Mouse (Mus musculus): ENCODE measurements at regions not wholly inside any gene's neighbourhood (a gene's known extent, or its start where the extent isn't known, plus 50 kb on each side); places are given as distances from the start of the nearest gene placed in this dataset.
"Not testable (repeated sequence)": the region's sequence is repeated elsewhere in the genome, so short reads cannot be mapped to it uniquely, and the experiment has no call there.

GRCm38 (mm10) chr16:55503273-55503672, 205.5 kb upstream of the Zpld1 start:
- Histone ChIP-seq H3K9me3 (ENCODE audit: control insufficient read depth, low read length) (no peaks in the 10 kb centered on the region), H3K27ac (ENCODE audit: low read depth, low read length) (no peak overlapping the region), H3K27me3 (replicated peaks; ENCODE audit: control insufficient read depth, insufficient read depth, low read length) (no peaks in the 10 kb centered on the region), H3K4me3 (ENCODE audit: low read length) (no peak overlapping the region), H3K36me3 (ENCODE audit: control insufficient read depth, insufficient read depth, low read length) (no peaks in the 10 kb centered on the region), H3K4me2 (ENCODE audit: low read length) (no peak overlapping the region), H3K4me1 (ENCODE audit: control insufficient read depth, insufficient read depth, low read depth, low read length) (no peaks in the 10 kb centered on the region), H3K9ac (ENCODE audit: low read depth, low read length) (no peak overlapping the region)
- ATAC-seq = no peak

- not testable (repeated sequence) for H3K4me3 ChIP-seq (ENCODE audit: low read length); H3K4me2 ChIP-seq (ENCODE audit: low read length); H3K9ac ChIP-seq (ENCODE audit: low read depth, low read length); H3K36me3 ChIP-seq (ENCODE audit: control insufficient read depth, insufficient read depth, low read length); H3K9me3 ChIP-seq (ENCODE audit: control insufficient read depth, low read length); H3K4me1 ChIP-seq (ENCODE audit: control insufficient read depth, insufficient read depth, low read depth, low read length); H3K27ac ChIP-seq (ENCODE audit: low read depth, low read length); ATAC-seq; H3K27me3 ChIP-seq (replicated peaks; ENCODE audit: control insufficient read depth, insufficient read depth, low read length)
Measured at GRCm38 (mm10) chr16:55499831-55500230, 202.0 kb upstream of the Zpld1 start.

GRCm38 (mm10) chr16:55495051-55495450, 197.3 kb upstream of the Zpld1 start:
- Histone ChIP-seq H3K4me2 (ENCODE audit: low read length) (no peak overlapping the region), H3K9ac (ENCODE audit: low read depth, low read length) (no peak overlapping the region), H3K4me3 (ENCODE audit: low read length) (no peak overlapping the region), H3K27ac (ENCODE audit: low read depth, low read length) (no peak overlapping the region), H3K36me3 (ENCODE audit: control insufficient read depth, insufficient read depth, low read length) (no peaks in the 10 kb centered on the region), H3K4me1 (ENCODE audit: control insufficient read depth, insufficient read depth, low read depth, low read length) (no peaks in the 10 kb centered on the region), H3K9me3 (ENCODE audit: control insufficient read depth, low read length) (0 out of 2 replicates have a peak, but pooled peaks cover 3% of the 10 kb centered on the region), H3K27me3 (replicated peaks; ENCODE audit: control insufficient read depth, insufficient read depth, low read length) (no peaks in the 10 kb centered on the region)
- 84% methylated on average over 10 of the region's 10 CpGs for WGBS
- no peak for ATAC-seq

- 0 out of 2 replicates have a peak, but pooled peaks cover 3% of the 10 kb centered on the region for H3K9me3 ChIP-seq (ENCODE audit: control insufficient read depth, low read length)
- H3K4me2 ChIP-seq (ENCODE audit: low read length) = no peak overlapping the region
- 82% methylated on average over 5 of the region's 5 CpGs for WGBS
- H3K27me3 ChIP-seq (replicated peaks; ENCODE audit: control insufficient read depth, insufficient read depth, low read length) = no peaks in the 10 kb centered on the region
- no peak overlapping the region for H3K9ac ChIP-seq (ENCODE audit: low read depth, low read length)
- no peak overlapping the region for H3K4me3 ChIP-seq (ENCODE audit: low read length)
- H3K27ac ChIP-seq (ENCODE audit: low read depth, low read length) = no peak overlapping the region
- no peak for ATAC-seq
- no peaks in the 10 kb centered on the region for H3K4me1 ChIP-seq (ENCODE audit: control insufficient read depth, insufficient read depth, low read depth, low read length)
- no peaks in the 10 kb centered on the region for H3K36me3 ChIP-seq (ENCODE audit: control insufficient read depth, insufficient read depth, low read length)
Measured at GRCm38 (mm10) chr16:55494162-55494561, 196.4 kb upstream of the Zpld1 start.

- WGBS = 67% methylated on average over 4 of the region's 4 CpGs
- no peak overlapping the region for H3K4me2 ChIP-seq (ENCODE audit: low read length)
- no peaks in the 10 kb centered on the region for H3K4me1 ChIP-seq (ENCODE audit: control insufficient read depth, insufficient read depth, low read depth, low read length)
- H3K9ac ChIP-seq (ENCODE audit: low read depth, low read length) = no peak overlapping the region
- H3K36me3 ChIP-seq (ENCODE audit: control insufficient read depth, insufficient read depth, low read length) = no peaks in the 10 kb centered on the region
- H3K4me3 ChIP-seq (ENCODE audit: low read length) = no peak overlapping the region
- ATAC-seq = no peak
- H3K27me3 ChIP-seq (replicated peaks; ENCODE audit: control insufficient read depth, insufficient read depth, low read length) = no peaks in the 10 kb centered on the region
- 0 out of 2 replicates have a peak, but pooled peaks cover 3% of the 10 kb centered on the region for H3K9me3 ChIP-seq (ENCODE audit: control insufficient read depth, low read length)
- no peak overlapping the region for H3K27ac ChIP-seq (ENCODE audit: low read depth, low read length)
Measured at GRCm38 (mm10) chr16:55492111-55492510, 194.3 kb upstream of the Zpld1 start.

- no peaks in the 10 kb centered on the region for H3K4me1 ChIP-seq (ENCODE audit: control insufficient read depth, insufficient read depth, low read depth, low read length)
- ATAC-seq = no peak
- H3K4me2 ChIP-seq (ENCODE audit: low read length) = no peak overlapping the region
- no peaks in the 10 kb centered on the region for H3K9me3 ChIP-seq (ENCODE audit: control insufficient read depth, low read length)
- no peaks in the 10 kb centered on the region for H3K27me3 ChIP-seq (replicated peaks; ENCODE audit: control insufficient read depth, insufficient read depth, low read length)
- no peak overlapping the region for H3K9ac ChIP-seq (ENCODE audit: low read depth, low read length)
- 81% methylated on average over 2 of the region's 2 CpGs for WGBS
- H3K27ac ChIP-seq (ENCODE audit: low read depth, low read length) = no peak overlapping the region
- H3K4me3 ChIP-seq (ENCODE audit: low read length) = no peak overlapping the region
- H3K36me3 ChIP-seq (ENCODE audit: control insufficient read depth, insufficient read depth, low read length) = no peaks in the 10 kb centered on the region
Measured at GRCm38 (mm10) chr16:55484391-55484790, 186.6 kb upstream of the Zpld1 start.

GRCm38 (mm10) chr16:55480745-55481144, 183.0 kb upstream of the Zpld1 start:
- 56% methylated on average over 11 of the region's 11 CpGs for WGBS
- no peaks in the 10 kb centered on the region for H3K4me1 ChIP-seq (ENCODE audit: control insufficient read depth, insufficient read depth, low read depth, low read length)
- H3K9ac ChIP-seq (ENCODE audit: low read depth, low read length) = no peak overlapping the region
- no peaks in the 10 kb centered on the region for H3K27me3 ChIP-seq (replicated peaks; ENCODE audit: control insufficient read depth, insufficient read depth, low read length)
- no peak overlapping the region for H3K27ac ChIP-seq (ENCODE audit: low read depth, low read length)
- no peaks in the 10 kb centered on the region for H3K36me3 ChIP-seq (ENCODE audit: control insufficient read depth, insufficient read depth, low read length)
- no peaks in the 10 kb centered on the region for H3K9me3 ChIP-seq (ENCODE audit: control insufficient read depth, low read length)
- H3K4me3 ChIP-seq (ENCODE audit: low read length) = no peak overlapping the region
- ATAC-seq = 0 out of 2 replicates have a peak, but pooled peaks have one; percentile 28
- no peak overlapping the region for H3K4me2 ChIP-seq (ENCODE audit: low read length)

GRCm38 (mm10) chr16:55480304-55480703, 182.5 kb upstream of the Zpld1 start:
- WGBS = 32% methylated on average over 7 of the region's 7 CpGs
- no peaks in the 10 kb centered on the region for H3K9me3 ChIP-seq (ENCODE audit: control insufficient read depth, low read length)

GRCm38 (mm10) chr16:55476544-55477208, 178.9 kb upstream of the Zpld1 start:
- H3K9ac ChIP-seq (ENCODE audit: low read depth, low read length) = no peak overlapping the region
- H3K36me3 ChIP-seq (ENCODE audit: control insufficient read depth, insufficient read depth, low read length) = no peaks in the 10 kb centered on the region
- 25% methylated on average over 17 of the region's 17 CpGs for WGBS
- no peaks in the 10 kb centered on the region for H3K9me3 ChIP-seq (ENCODE audit: control insufficient read depth, low read length)
- H3K27me3 ChIP-seq (replicated peaks; ENCODE audit: control insufficient read depth, insufficient read depth, low read length) = no peaks in the 10 kb centered on the region
- peak overlapping the region; percentile 3 for H3K4me2 ChIP-seq (ENCODE audit: low read length)
- peak; percentile 80 for ATAC-seq
- H3K4me1 ChIP-seq (ENCODE audit: control insufficient read depth, insufficient read depth, low read depth, low read length) = no peaks in the 10 kb centered on the region
- H3K27ac ChIP-seq (ENCODE audit: low read depth, low read length) = no peak overlapping the region
- no peak overlapping the region for H3K4me3 ChIP-seq (ENCODE audit: low read length)

More at GRCm38 (mm10) chr16:55480304-55480703, 182.5 kb upstream of the Zpld1 start:
- Histone ChIP-seq H3K36me3 (ENCODE audit: control insufficient read depth, insufficient read depth, low read length) (no peaks in the 10 kb centered on the region), H3K27me3 (replicated peaks; ENCODE audit: control insufficient read depth, insufficient read depth, low read length) (no peaks in the 10 kb centered on the region), H3K9ac (ENCODE audit: low read depth, low read length) (no peak overlapping the region), H3K4me1 (ENCODE audit: control insufficient read depth, insufficient read depth, low read depth, low read length) (no peaks in the 10 kb centered on the region), H3K27ac (ENCODE audit: low read depth, low read length) (no peak overlapping the region), H3K4me2 (ENCODE audit: low read length) (no peak overlapping the region), H3K4me3 (ENCODE audit: low read length) (no peak overlapping the region)
- peak; percentile 83 for ATAC-seq

Measured in hindbrain, embryonic 16.5 days (tissue).